Mouse (Mus musculus) megakaryocyte progenitor cell, adult 5-6 weeks (primary cell): ENCODE measurements around the gene Cpsf6. TPM values are rescaled to one million over a fixed set of nuclear protein-coding genes. Genes with fewer than 3 reads are reported as not detected.

Experiments
- ATAC-seq: replicated peaks from 2 replicates; pipeline ENCODE4 v1.8.0; 2016; ENCODE audit warnings: mild to moderate bottlenecking, moderate TSS enrichment, inconsistent platforms; ENCODE audit not compliant: poor library complexity
- total RNA-seq, 2 experiments: library from RNA; stranded (forward) in 1 of 2; stranded (reverse) in 1 of 2; fragments of 157-497, 149-512 nt in 1 of 2; fragments of 200-1000 nt in 1 of 2; gene quantifications; 2 replicates each; pipeline versions ENCODE4 v1.2.3 to v1.2.4; 2015 to 2017

The Cpsf6 gene
- total RNA-seq, 2 experiments from 2014 or later: 103 to 108 TPM

DNA sequence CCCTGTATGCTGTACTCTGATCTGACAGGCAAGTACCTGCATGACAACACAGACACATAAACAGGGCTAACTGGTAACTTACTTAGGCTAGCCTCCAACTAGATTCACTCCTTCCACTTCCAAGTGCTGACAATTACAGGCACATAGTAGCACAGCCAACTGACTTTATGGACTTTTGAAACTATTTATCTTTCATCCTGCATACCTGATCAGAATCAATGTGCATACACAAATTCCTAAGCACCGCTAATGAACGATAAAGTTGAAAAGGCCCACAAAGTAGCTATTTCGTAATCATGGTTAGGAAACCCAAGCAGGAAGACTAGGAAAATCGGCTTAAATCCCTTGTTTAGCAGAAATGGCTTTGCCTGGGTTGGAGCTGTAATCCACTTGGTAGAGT, 36.8 kb downstream of the Cpsf6 start:
- 0 out of 2 replicates have a peak, but pooled peaks have one; percentile 17 for ATAC-seq

GRCm38 (mm10) chr10:117342406-117342805, 37.4 kb downstream of the Cpsf6 start:
- ATAC-seq: no peak

GRCm38 (mm10) chr10:117341029-117341428, 38.8 kb downstream of the Cpsf6 start:
- no peak for ATAC-seq

DNA sequence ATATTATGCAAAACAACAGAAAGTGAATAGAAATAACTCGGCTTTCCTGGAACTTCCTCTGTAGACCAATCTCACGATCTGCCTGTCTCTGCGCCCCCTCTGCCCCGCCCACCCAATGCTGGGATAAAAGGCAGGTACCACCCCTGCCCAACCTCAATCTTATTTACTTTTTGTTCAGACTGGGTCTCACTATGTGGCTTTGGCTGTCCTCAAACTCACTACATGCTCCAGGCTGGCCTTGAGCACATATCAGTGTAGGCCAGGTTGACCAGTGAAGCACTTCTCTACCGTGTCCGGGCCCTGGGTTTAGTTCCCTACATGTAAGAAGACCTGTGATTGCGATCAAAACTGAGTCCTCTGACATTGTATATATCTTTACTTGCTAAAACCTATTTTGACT, 40.6 kb downstream of the Cpsf6 start:
- no peak for ATAC-seq

GRCm38 (mm10) chr10:117337946-117338345, 41.9 kb downstream of the Cpsf6 start:
- peak; percentile 34; the same call in 1 of the 2 replicates for ATAC-seq

- ATAC-seq: peak; percentile 65
These were observed 44.2 kb downstream of the Cpsf6 start for GRCm38 (mm10) chr10:117335649-117336048.

DNA sequence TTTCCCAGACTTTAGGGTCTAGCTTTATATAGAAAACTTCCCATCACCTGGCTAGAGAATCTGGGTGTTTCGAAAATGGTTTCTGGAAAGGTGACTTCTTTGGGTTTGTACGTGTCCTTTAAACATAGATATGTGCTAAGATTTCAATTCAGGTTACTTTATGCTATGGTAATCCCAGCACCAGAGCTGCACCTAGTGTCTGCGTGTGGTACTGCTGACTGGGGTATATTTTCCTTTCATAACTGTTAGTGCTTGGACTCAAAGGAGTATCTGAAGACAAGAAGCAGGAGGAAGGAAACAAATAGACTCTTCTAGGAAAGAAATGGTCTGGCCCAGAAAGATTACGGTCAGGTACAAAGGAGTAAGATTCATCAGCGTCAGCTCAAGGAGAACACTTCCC, 49.3 kb downstream of the Cpsf6 start:
- peak; percentile 95 for ATAC-seq

- peak; percentile 93 for ATAC-seq
These were observed 56.0 kb downstream of the Cpsf6 start for GRCm38 (mm10) chr10:117323782-117324181.

DNA sequence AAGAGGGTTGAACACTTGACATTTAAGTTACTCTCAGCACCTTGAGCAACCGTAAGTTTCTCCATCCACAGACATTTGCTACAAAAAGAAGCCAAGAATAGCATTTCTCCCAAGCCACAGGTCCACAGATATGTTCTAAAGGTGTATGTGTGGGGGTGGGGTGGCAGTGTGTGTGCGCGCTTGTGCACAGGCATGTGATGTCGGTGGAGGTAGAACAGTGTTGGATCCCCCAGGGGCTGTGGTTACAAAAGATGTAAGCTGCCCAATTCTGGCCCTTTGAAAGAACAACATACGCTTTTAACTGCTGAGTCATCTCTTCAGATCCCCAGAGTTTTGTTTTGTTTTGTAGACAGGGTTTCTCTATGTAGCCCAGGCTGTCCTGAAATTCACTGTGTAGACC, 57.2 kb downstream of the Cpsf6 start:
- ATAC-seq: no peak

- no peak for ATAC-seq
These were observed 59.2 kb downstream of the Cpsf6 start for GRCm38 (mm10) chr10:117320571-117320981.

GRCm38 (mm10) chr10:117316391-117316790, 63.4 kb downstream of the Cpsf6 start:
- no peak for ATAC-seq

DNA sequence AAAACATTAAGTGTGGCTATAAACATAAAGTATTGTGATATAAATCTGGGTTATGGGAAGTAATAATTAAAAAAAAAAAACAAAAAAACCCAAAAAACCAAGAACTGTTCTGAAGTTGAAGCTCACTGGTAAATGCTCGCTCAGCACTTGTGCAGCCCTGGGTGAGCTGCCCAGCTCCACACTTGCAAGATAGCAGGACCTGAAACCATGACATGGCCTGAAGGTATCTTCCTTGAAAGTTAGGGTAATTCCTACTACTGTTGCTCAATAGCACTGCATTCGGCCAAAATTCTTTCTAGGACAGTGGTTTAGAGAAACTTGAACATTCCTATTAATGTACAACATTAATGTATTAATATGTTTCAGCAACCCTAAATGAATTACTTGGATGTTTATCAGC, 66.7 kb downstream of the Cpsf6 start:
- ATAC-seq: 0 out of 2 replicates have a peak, but pooled peaks have one; percentile 34

DNA sequence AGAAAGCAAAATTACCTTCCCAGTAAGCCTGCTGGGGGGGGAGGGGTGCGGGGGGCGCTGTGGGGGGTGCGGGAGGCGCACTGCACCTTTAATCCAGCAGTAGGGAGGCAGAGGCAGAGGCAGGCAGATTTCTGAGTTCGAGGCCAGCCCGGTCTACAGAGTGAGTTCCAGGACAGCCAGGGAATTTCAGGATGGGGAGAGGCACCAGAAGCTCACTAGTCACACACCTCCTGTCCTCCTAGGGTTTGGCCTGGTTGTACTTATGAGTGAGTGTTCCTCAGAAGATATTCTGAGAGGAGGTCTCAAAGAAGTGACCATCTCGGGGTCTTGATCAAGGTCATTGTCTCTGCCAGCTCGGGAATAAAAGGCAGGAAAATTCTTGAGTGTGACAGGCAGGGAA, 67.6 kb downstream of the Cpsf6 start:
- ATAC-seq: no peak

- ATAC-seq: no peak
These were observed 75.4 kb downstream of the Cpsf6 start for GRCm38 (mm10) chr10:117304371-117304770.

GRCm38 (mm10) chr10:117301688-117302087, 78.1 kb downstream of the Cpsf6 start:
- peak; percentile 81 for ATAC-seq

GRCm38 (mm10) chr10:117299901-117300520, 79.8 kb downstream of the Cpsf6 start:
- no peak for ATAC-seq

DNA sequence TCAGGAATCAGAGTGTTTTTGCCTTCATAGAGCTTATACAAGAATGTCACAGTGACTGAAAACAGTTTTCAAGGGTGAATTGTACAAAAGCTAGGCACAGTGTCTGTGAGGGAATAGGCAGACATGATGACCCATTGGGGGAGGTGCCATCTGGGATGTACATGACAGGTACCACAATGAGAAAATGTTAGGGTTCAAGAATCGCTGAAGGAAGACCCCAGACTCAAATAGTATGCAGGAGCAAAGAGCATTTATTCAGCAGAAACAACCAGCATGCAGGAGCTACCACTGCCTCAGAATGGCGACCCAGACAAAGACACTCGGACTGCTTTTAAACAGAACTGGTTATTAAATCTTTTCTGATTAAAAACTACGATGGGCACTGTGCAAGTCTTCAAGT, 80.7 kb downstream of the Cpsf6 start:
- ATAC-seq: no peak

DNA sequence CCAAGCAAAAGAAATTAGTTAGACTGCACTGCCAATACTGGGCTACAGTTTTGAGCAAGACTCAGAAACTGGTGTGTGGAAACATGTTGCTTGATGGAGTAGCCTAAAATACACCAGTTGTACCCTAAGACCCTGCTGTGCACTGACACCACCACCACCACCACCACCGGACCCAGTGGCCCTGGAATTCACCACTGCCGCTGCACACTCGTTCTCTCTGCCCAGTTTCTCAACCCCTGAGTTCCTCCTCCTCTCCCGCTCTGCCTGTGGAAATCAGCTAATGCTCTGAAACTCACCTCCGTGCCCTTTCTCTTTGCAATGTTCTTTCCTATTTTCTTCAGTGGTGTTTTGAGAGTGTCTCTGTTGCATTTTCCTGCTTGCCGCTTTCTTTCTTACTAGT, 81.5 kb downstream of the Cpsf6 start:
- peak; percentile 47 for ATAC-seq

Other genes with a start within 250 kb of the Cpsf6 start
- 33.5 and 37.9 TPM in 2 replicates for gene Frs2, start 231.5 kb downstream of the Cpsf6 start, total RNA-seq (2015)
- 14.4 and 15.1 TPM in 2 replicates for gene Frs2, start 231.5 kb downstream of the Cpsf6 start, total RNA-seq (2017)
- gene Yeats4, start 155.5 kb downstream of the Cpsf6 start, total RNA-seq (2015): 67.5 and 68.1 TPM in 2 replicates
- gene Yeats4, start 155.5 kb downstream of the Cpsf6 start, total RNA-seq (2017): 109 and 137 TPM in 2 replicates
- gene 9530003J23Rik, start 141.3 kb downstream of the Cpsf6 start, total RNA-seq (2015): not detected in 2 replicates
- gene 9530003J23Rik, start 141.3 kb downstream of the Cpsf6 start, total RNA-seq (2017): not detected in 2 replicates
- gene Lyz2, start 97.7 kb downstream of the Cpsf6 start, total RNA-seq (2015): 545 and 765 TPM in 2 replicates
- 600 and 820 TPM in 2 replicates for gene Lyz2, start 97.7 kb downstream of the Cpsf6 start, total RNA-seq (2017)
- not detected in 2 replicates for gene Lyz1, start 87.1 kb downstream of the Cpsf6 start, total RNA-seq (2015)
- 0.33 TPM in 1 of 2 replicates, not detected in the other for gene Lyz1, start 87.1 kb downstream of the Cpsf6 start, total RNA-seq (2017)
- gene Cpm, start 249.5 kb upstream of the Cpsf6 start, total RNA-seq (2015): not detected in 2 replicates
- 0.17 TPM in 1 of 2 replicates, not detected in the other for gene Cpm, start 249.5 kb upstream of the Cpsf6 start, total RNA-seq (2017)